Mouse (Mus musculus) kidney, adult 2 months (tissue): ENCODE measurements around the gene Col4a2.

ENCODE experiments used
- CTCF ChIP-seq: fragments of 200-500 bp; conservative IDR thresholded peaks from 2 replicates; pipeline ENCODE4 v1.5.1; 2011; ENCODE audit warnings: low read depth, mild to moderate bottlenecking, control low read depth, low read length, moderate library complexity, mixed read lengths; ENCODE audit not compliant: insufficient read depth, insufficient read length
- POLR2A ChIP-seq: fragments of 200-500 bp; IDR thresholded peaks from one replicate; pipeline ENCODE4 v1.6.1; 2011; ENCODE audit warnings: low read depth, low read length, control low read depth

DNA sequence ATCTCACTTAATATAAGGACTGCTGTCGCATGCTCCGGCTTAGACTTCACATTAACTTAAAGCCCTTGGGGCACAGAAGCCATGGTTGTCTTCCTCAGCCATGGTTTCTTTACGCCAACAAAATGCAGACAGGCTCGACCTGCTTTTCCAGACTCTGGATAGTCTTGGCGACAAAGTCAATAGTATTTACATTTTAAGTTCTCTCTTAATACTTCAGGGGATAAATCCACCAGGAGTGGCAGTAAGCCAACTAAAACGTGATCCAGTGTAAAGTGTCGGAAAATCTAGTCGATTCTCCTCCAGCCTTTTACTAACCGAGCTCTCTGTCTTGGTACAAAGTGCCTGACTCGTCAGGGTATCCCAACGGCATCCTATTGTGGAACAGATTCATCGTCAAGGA, 185.7 kb downstream of the Col4a2 start:
- TF ChIP-seq POLR2A (no peak), CTCF (no peak)
